Mouse (Mus musculus) urinary bladder, postnatal 25 days (tissue): ENCODE data around the gene Gfm2.
A peak's percentile ranks its signal among the peaks of the same experiment; 100 is the strongest.
"Not testable (repeated sequence)": the region's sequence is repeated elsewhere in the genome, so short reads cannot be mapped to it uniquely, and the experiment has no call there.

Experiments
- DNase-seq: peaks from one replicate; pipeline ENCODE4 v3.0.0; 2022; ENCODE audit warnings: low spot score

The Gfm2 gene

GRCm38 (mm10) chr13:97137466-97138400, at the start of gene Gfm2, which contains the start of gene Nsa2:
Gfm2 (plus strand) TSS chr13:97137937.
Nsa2 (minus strand) TSS chr13:97137937.
- DNase-seq, result peak; percentile 75

DNA sequence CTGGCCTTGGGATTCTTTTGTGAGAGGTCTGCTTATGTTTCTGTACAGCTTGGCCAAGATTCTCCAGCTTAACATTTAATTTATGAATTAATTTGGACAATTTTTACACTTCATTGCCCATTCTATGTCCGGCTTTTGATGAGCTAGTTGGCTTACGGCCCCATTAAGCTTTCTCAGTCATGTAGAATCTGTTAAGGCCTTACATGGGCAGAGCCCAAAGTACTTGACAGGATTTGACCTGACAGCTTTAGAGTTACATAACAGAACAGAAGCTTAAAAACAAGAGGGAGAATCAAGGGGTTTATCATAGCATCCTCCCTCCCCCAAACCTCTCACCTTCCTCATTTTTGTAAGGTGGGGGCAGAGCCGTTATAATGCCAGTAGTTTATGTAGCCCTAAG, 49.6 kb upstream of the Gfm2 start:
- no peak for DNase-seq

DNA sequence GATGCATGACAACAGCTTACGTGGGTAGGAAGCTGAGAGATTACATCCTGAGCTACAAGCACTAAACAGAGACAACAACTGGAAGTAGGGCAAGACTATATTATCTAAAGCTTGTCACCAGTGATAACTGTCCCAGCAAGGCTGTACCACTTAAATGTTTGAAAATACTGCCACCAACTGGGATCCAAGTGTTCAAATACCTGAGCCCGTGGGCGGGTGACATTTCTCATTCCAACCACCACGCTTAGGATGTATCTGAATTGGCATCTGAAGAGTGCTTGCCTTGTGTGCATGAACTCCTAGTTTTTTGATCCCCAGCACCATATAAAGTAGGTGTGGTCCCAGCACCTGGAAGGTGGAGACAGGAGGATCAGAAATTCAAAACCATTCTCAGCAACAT, 42.0 kb upstream of the Gfm2 start:
- no peak for DNase-seq

DNA sequence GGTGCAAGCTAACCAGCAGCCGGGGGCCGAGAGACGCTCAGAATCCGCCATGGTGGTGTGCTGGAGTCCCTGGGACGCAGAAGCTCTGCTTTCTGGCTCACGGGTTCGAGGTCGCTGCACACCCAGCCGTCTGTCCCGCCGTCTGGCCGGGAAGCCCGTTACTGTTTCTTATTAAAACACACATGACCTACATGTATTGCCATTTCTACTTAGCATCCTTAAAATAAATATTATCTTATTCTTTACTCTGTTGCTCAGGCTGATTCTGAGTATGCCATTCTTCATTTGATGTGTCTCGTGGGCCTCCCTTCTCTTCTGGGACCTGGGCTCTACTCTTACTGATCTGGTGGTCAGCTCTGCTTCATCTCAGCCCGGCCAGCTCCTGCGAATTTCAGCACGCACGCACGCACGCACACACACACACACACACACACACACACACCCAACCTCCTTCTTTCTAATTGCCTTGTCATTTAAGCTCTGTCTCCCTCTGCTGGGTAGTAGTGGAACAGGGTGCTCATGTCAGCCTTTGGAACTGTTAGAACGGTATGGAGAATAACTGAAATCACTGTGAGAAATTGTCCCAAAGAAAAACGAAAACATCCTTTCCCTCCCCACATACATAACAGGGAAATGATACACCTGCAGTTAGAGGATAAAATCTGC, 38.4 kb upstream of the Gfm2 start, which contains the start of gene Gm6169:
Gm6169 (minus strand) TSS at position 51 of the 666 bp plus-strand sequence.
- DNase-seq, result peak; percentile 30

DNA sequence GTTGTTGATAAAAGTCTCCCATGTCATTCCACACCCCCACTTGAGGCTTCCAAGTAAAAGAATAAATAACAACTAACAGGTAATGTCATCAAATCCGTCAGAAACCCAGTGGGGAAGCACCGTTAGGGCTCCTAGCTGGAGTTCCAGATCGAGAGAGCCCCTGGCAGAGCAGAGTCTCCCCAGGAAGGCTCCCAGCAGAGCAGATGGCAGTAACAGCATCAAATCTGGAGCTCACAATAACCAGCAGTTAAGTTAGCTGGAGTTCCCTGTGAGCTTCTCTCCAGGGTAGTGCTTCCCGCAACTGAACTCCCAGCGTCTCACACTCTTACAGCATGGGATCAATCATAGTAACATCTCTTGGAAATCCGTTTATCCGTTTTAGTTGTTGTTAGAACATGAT, 32.7 kb upstream of the Gfm2 start:
- DNase-seq, result no peak

DNA sequence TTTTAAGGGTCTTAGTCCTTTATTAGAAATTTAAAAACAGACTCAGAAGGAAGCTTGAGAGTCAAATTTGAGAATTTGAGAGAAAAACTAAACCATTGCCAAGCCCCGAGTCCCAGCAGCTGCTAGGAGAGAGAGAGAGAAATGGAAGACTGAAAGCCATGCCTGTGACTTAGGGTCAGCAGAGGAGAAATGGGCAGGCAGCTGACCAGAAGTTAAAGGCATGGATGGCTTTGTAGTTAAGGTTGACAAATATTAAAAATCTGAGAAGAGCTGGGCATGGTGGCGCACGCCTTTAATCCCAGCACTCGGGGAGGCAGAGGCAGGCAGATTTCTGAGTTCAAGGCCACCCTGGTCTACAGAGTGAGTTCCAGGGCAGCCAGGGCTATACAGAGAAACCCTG, 30.0 kb upstream of the Gfm2 start:
- DNase-seq, result not testable (repeated sequence)

GRCm38 (mm10) chr13:97109046-97109445, 28.7 kb upstream of the Gfm2 start:
- no peak for DNase-seq

GRCm38 (mm10) chr13:97121341-97121740, 16.4 kb upstream of the Gfm2 start:
- DNase-seq, result no peak

- not testable (repeated sequence) for DNase-seq
Measured at GRCm38 (mm10) chr13:97129654-97130053, 8.1 kb upstream of the Gfm2 start.

GRCm38 (mm10) chr13:97130413-97130812, 7.3 kb upstream of the Gfm2 start:
- not testable (repeated sequence) for DNase-seq

DNA sequence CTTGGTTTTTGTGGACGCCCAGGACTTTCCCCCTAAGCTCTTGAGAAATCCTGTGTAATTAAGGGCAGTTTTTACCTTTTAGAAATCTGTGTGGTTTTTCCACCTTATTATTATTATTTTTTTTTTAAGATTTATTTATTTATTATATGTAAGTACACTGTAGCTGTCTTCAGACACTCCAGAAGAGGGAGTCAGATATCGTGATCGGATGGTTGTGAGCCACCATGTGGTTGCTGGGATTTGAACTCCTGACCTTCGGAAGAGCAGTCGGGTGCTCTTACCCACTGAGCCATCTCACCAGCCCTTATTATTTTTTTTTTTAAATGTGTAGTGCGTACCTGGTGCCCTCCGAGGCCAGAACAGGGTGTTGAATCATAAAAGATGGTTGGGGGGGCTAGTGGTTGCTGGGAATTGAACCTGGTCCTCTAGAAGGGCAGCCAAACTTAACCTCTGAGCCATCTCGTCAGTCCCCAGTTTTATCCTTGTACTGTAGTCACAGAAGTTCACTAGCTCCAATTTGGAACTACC, 731 bp downstream of the Gfm2 start:
- not testable (repeated sequence) for DNase-seq

- no peak for DNase-seq
Measured at GRCm38 (mm10) chr13:97142321-97142720, 4.6 kb downstream of the Gfm2 start.

DNA sequence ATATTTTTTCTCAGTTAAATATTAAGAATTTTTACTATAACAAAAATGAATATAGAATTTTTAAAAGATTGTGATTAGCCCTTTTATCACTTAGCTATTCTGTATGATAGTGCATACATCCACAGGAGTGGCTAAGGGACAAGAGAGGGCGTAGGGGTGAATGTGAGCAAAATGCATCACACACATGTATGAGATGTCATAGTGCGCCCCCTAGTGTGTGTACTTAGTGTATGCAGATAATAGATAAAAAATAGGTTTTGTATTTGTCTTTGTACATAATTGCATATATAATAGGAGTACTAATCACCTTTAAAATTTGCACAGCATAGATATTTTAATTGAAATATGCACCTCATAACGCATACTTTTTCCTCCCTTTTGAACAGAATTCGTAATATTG, 8.1 kb downstream of the Gfm2 start:
- DNase-seq, result peak; percentile 51

DNA sequence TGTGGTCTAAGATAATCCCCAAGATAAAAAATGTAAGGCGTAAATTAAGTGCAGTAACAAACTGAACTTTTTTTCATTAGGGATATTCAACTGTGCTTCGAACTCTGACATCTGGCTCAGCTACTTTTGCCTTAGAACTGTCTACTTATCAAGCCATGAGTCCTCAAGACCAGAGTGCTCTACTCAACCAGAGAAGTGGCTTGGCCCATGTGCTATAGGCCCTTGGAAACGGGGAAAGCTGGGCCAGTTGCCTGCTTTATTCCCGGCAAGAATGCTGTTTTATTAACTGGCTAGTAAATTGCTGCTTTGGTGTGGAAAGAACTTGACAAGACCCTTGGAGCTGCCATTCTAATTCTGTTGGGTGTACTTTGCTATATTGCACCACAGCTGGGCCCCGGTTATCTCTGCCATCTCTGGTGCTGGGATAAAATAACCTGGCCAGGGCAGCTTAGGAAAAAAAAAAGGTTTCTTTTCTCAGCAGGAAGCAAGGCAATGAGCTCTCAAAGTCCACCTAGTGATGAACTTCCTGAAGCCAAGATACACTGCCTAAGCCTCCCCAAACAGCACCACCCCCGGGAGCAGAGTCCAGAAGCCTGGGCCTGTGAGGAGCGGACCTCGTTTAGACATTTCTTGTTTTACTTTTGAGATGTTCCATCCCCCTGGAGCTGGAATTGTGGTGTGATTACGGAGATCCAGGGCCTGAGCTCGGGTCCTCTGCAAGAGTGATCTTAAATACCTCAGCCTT, 38.0 kb downstream of the Gfm2 start:
- DNase-seq, result no peak

DNA sequence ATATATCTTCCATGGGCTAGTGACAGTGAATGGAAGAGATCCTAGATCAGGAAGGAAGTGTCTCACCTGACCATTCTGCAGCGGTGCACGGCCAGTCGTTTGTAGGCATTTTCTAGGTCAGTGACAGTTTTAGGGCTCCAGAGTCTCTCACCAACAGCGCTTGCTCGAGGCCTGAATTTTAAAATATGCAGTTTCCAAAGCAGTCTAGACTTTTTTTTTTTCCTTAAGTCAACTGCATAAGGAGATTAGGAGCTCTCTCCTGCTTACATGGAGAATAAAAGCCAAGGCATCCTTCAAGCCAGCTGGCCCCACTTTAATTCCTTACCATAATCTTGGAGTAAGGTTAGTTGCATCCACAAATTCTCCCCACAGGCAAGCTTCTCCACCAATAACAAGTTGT, 39.0 kb downstream of the Gfm2 start:
- DNase-seq, result no peak

DNA sequence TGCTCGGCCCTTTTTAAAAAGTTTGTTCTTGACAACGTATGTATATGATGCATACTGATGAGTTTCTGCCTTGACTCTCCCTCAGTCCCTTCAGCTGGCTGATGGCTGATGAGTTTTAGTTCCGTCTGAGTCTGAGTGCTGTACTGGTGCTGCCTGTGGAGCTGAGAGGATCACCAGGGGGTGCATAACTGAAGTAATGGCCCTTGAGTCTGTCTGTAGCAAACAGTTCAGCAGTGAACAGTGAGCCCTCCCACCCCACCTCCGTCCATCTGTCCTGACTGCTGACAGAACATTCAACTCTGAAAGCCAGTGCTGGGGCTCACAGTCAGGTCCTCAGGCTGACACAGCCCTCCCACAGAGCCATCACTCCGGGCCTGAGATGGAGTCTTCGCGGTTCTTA, 41.2 kb downstream of the Gfm2 start:
- no peak for DNase-seq

DNA sequence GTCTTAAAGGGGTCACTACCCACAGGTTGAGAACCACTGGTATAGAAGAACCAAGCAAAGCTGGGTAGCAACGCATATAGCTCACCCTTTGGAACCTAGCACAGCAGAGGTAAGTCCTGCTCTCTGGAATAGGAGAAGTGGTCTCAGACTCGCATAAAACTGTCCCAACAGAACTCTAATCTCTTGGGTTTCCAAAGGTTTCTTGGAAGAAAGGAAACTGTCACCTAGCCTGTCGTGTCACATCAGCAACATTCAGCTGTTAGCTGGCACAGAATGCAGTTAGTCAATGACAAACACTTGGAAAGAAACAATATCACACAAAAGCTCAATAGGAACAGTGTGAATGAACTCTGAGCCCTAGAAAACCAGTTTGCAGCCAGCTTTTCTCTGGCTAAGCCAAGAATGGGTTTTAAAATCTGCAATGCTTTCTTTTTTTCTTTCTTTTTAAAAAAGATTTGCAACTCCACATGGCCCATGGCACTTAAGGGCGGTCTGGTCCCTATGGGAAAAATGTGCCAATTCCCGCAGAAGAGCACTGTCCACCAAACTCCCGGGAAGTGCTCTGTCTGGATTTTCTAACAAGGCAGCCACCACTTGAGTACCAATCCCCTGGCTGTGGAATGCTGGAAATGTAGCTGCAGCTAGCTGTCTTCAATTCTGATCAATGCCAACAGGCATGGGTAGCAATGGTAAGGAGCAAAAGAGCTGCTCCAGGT, 42.5 kb downstream of the Gfm2 start:
- DNase-seq, result no peak

- no peak for DNase-seq
Measured at GRCm38 (mm10) chr13:97182821-97183220, 45.1 kb downstream of the Gfm2 start.

DNA sequence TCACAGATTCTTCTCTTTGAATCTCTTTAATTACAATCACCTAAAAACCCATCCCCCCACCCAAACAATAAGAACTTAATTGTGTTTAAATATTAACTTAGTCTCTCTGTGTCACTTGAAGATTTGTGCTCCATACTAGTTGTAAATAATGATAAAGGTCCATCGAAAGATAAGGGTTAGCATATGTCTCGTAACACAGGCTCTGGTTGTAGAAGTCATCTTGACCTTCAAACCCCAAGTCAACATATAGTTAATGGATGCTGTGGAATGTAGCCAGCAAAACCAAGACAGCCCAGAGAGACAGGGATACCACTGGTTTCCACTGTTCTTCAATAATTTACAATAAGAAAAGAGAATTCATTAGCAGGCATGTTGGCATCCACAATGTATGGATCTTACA, 46.4 kb downstream of the Gfm2 start:
- no peak for DNase-seq

- no peak for DNase-seq
Measured at GRCm38 (mm10) chr13:97184656-97185055, 46.9 kb downstream of the Gfm2 start.

DNA sequence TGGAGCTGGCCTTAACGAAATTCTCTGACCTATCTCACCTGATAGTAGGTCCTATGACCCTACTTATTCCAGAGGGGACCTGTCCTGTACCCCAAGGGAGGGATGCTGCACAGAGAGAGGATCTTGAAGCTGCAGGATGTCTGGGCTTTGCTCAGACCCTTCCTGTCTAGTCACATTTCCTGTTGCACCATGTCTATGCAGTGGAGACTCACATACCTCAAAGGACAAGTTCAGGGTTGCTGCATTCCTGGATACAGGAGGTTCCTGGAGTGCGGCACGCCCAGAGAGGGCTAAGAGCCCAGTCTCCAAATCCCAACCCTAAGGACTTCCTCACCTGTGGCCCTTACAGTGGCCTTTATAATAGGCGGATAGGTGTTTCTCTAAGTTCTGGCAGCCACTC, 48.6 kb downstream of the Gfm2 start:
- DNase-seq, result no peak

DNA sequence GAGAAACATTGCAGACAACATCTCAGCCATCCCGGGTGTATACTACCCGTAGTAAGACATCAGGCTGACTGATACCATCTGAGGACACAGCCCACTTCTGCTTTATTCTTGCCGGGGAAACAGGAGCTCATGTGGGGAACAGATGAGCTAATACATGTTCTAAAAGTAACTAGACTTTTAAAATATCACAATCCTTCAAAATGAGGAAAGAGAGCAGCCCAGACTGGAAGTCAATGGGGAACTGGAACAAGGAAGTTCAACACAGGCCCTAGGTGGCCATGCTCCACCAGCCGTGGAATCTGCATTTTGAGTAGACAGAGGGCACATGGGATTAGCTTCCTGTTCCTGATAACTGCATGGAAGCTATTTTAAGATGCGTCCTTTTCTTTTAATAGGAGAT, 50.0 kb downstream of the Gfm2 start:
- DNase-seq, result no peak
